Mouse (Mus musculus): ENCODE measurements around the gene Zfp513. TPM values are rescaled to one million over a fixed set of nuclear protein-coding genes. Genes with fewer than 3 reads are reported as not detected.

Gene Zfp513
- polyA plus RNA-seq (2014; fragmentation: Illumina TruSeq; extraction: RNeasy Lipid Tissue Mini Kit (QIAGEN cat#74804)), result 1.5 TPM

GRCm38 (mm10) chr5:31201742-31202590 lies at the start of gene Zfp513:
Zfp513 (minus strand) TSS chr5:31202303.

DNA sequence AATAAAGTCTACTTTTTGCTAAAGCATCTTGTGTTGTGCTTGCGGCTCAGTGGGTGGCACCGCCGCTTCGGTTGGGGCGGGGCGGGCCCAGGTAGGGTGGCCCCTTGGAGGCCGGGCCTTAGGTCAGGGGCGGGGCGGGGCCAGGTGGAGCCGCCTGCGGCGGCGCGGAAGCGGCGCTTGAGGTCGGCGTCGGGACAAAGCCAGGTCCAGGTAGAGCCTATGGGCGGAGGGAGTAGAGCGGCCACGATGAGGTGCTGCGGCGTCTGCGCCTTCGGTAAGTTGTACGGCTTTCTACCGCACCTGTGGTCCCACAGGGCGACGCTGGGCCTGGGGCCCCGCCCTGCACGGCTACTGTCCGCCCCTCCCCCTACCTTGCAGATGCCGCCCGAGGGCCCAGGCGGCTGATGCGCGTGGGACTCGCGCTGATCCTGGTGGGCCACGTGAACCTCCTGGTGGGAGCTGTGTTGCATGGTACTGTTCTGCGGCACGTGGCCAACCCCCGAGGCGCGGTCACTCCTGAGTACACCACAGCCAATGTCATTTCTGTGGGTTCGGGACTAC lies 49.5 kb upstream of the Zfp513 start, which contains the start of gene Krtcap3:
Krtcap3 (plus strand) TSS at position 151 of the 561 bp plus-strand sequence.

GRCm38 (mm10) chr5:31240637-31241521 lies 38.8 kb upstream of the Zfp513 start, which contains the start of the genes Nrbp1 and Gm9970:
Nrbp1 (plus strand) TSS chr5:31240864.
Gm9970 (minus strand) TSS chr5:31241232.

GRCm38 (mm10) chr5:31220448-31221303 lies 18.6 kb upstream of the Zfp513 start, which contains the start of gene Ppm1g:
Ppm1g (minus strand) TSS chr5:31220687.

DNA sequence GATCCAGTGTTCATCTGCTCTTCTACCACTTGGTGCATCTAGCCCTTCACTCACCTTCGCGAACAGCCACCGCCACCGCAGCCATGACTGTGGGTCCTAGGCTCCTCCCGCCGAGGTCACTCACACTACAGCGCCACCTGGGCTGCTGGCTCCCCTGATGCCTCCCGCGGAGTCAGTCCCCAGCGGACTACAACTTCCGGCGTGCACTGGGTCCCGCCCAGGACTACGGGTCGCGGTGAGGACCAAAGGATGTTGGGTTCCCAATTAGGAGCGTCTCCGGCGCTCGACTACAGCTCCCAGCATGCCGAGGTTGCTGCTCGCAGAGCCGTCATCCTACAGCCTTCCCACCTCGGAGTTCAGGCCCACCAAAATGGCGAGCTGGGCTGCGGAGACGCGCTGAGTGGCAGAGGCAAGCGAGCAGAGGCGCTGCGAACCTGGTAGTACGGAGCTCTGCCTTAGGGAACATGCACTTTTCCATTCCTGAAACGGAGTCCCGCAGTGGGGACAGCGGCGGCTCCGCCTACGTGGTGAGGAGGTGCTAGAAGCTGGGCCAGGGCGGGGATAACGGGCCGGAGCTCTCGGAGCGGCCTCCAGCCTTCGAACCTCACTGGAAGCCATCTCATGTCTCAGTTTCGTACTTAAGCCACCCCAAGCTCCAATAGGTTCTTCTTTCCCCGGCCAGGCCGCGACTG lies 9.0 kb downstream of the Zfp513 start, which contains the start of the genes Snx17 and Eif2b4:
Snx17 (plus strand) TSS at position 289 of the 692 bp plus-strand sequence.
Eif2b4 (minus strand) TSS at position 492 of the 692 bp plus-strand sequence.

GRCm38 (mm10) chr5:31179766-31180630 lies 22.1 kb downstream of the Zfp513 start, which contains the start of the genes Gm29609 and Gtf3c2:
Gm29609 (minus strand) TSS chr5:31179911.
Gtf3c2 (minus strand) TSS chr5:31180144.

DNA sequence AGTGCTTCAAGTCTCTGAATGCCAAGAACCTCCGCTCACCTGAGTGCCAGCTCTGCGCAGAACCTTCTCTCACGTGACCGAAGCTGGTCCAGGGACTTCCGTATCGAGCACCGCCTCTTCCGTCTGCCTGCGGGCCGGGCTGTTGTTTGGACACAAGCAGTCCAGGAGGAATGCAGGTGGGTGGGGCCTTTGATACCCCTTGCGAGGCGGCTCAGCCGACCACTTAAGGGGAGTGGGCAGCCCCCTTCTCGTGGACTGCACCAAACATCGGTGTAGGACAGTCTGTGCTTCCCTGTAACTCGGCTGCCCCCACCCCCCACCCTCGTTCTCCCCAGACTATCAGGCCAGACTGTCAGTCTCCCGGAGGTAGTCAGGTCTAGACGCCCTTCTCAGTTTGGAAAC lies 48.0 kb downstream of the Zfp513 start, which contains the start of gene Mpv17:
Mpv17 (minus strand) TSS at position 100 of the 402 bp plus-strand sequence.

Other genes starting within 250 kb of the Zfp513 start
- 11.1 TPM for gene Preb, start 241.9 kb downstream of the Zfp513 start, polyA plus RNA-seq (2014; fragmentation: Illumina TruSeq; extraction: RNeasy Lipid Tissue Mini Kit (QIAGEN cat#74804))
- 4.5 TPM for gene Tcf23, start 233.6 kb downstream of the Zfp513 start, polyA plus RNA-seq (2014; fragmentation: Illumina TruSeq; extraction: RNeasy Lipid Tissue Mini Kit (QIAGEN cat#74804))
- gene Atraid, start 154.0 kb downstream of the Zfp513 start, polyA plus RNA-seq (2014; fragmentation: Illumina TruSeq; extraction: RNeasy Lipid Tissue Mini Kit (QIAGEN cat#74804)), result 77.8 TPM
- gene Slc5a6, start 153.4 kb downstream of the Zfp513 start, polyA plus RNA-seq (2014; fragmentation: Illumina TruSeq; extraction: RNeasy Lipid Tissue Mini Kit (QIAGEN cat#74804)), result 1.9 TPM
- 1.7 TPM for gene Cad, start 147.5 kb downstream of the Zfp513 start, polyA plus RNA-seq (2014; fragmentation: Illumina TruSeq; extraction: RNeasy Lipid Tissue Mini Kit (QIAGEN cat#74804))
- gene Dnajc5g, start 96.0 kb downstream of the Zfp513 start, polyA plus RNA-seq (2014; fragmentation: Illumina TruSeq; extraction: RNeasy Lipid Tissue Mini Kit (QIAGEN cat#74804)), result 0.97 TPM
- gene Slc30a3, start 94.1 kb downstream of the Zfp513 start, polyA plus RNA-seq (2014; fragmentation: Illumina TruSeq; extraction: RNeasy Lipid Tissue Mini Kit (QIAGEN cat#74804)), result not detected
- gene Trim54, start 85.6 kb downstream of the Zfp513 start, polyA plus RNA-seq (2014; fragmentation: Illumina TruSeq; extraction: RNeasy Lipid Tissue Mini Kit (QIAGEN cat#74804)), result not detected
- not detected for gene Ucn, start 63.5 kb downstream of the Zfp513 start, polyA plus RNA-seq (2014; fragmentation: Illumina TruSeq; extraction: RNeasy Lipid Tissue Mini Kit (QIAGEN cat#74804))
- gene Mpv17, start 48.1 kb downstream of the Zfp513 start, polyA plus RNA-seq (2014; fragmentation: Illumina TruSeq; extraction: RNeasy Lipid Tissue Mini Kit (QIAGEN cat#74804)), result 41.7 TPM
- 0.48 TPM for gene Gm29609, start 22.4 kb downstream of the Zfp513 start, polyA plus RNA-seq (2014; fragmentation: Illumina TruSeq; extraction: RNeasy Lipid Tissue Mini Kit (QIAGEN cat#74804))
- gene Gtf3c2, start 22.2 kb downstream of the Zfp513 start, polyA plus RNA-seq (2014; fragmentation: Illumina TruSeq; extraction: RNeasy Lipid Tissue Mini Kit (QIAGEN cat#74804)), result 47.4 TPM
- gene Snx17, start 9.1 kb downstream of the Zfp513 start, polyA plus RNA-seq (2014; fragmentation: Illumina TruSeq; extraction: RNeasy Lipid Tissue Mini Kit (QIAGEN cat#74804)), result 57.4 TPM
- gene Eif2b4, start 8.9 kb downstream of the Zfp513 start, polyA plus RNA-seq (2014; fragmentation: Illumina TruSeq; extraction: RNeasy Lipid Tissue Mini Kit (QIAGEN cat#74804)), result 2.3 TPM
- gene Ppm1g, start 18.4 kb upstream of the Zfp513 start, polyA plus RNA-seq (2014; fragmentation: Illumina TruSeq; extraction: RNeasy Lipid Tissue Mini Kit (QIAGEN cat#74804)), result 30.2 TPM
- gene Nrbp1, start 38.6 kb upstream of the Zfp513 start, polyA plus RNA-seq (2014; fragmentation: Illumina TruSeq; extraction: RNeasy Lipid Tissue Mini Kit (QIAGEN cat#74804)), result 85.1 TPM
- not detected for gene Gm9970, start 38.9 kb upstream of the Zfp513 start, polyA plus RNA-seq (2014; fragmentation: Illumina TruSeq; extraction: RNeasy Lipid Tissue Mini Kit (QIAGEN cat#74804))
- gene Krtcap3, start 49.4 kb upstream of the Zfp513 start, polyA plus RNA-seq (2014; fragmentation: Illumina TruSeq; extraction: RNeasy Lipid Tissue Mini Kit (QIAGEN cat#74804)), result not detected
- gene Ift172, start 88.8 kb upstream of the Zfp513 start, polyA plus RNA-seq (2014; fragmentation: Illumina TruSeq; extraction: RNeasy Lipid Tissue Mini Kit (QIAGEN cat#74804)), result 18.2 TPM
- 9.6 TPM for gene Fndc4, start 93.8 kb upstream of the Zfp513 start, polyA plus RNA-seq (2014; fragmentation: Illumina TruSeq; extraction: RNeasy Lipid Tissue Mini Kit (QIAGEN cat#74804))
- 0.43 TPM for gene Gckr, start 95.1 kb upstream of the Zfp513 start, polyA plus RNA-seq (2014; fragmentation: Illumina TruSeq; extraction: RNeasy Lipid Tissue Mini Kit (QIAGEN cat#74804))

Data from ovary, adult 10 weeks (tissue).